Mouse (Mus musculus): ENCODE results near the gene Ripply1. TPM values are rescaled to one million over a fixed set of nuclear protein-coding genes. Genes with fewer than 3 reads are reported as not detected.

Ripply1 gene
- polyA plus RNA-seq, 2 experiments = 0.08 TPM; not detected in 1

- Histone ChIP-seq H3K36me3 (replicated peaks; ENCODE audit: control insufficient read depth, insufficient read depth, low read depth) (no peaks in the 10 kb centered on the region), H3K4me2 (ENCODE audit: low read depth) (no peak overlapping the region), H3K27me3 (ENCODE audit: control insufficient read depth, insufficient read depth, low read length) (no peaks in the 10 kb centered on the region), H3K4me3 (ENCODE audit: insufficient read depth in 1 of 2, low read depth in 2 of 2, low read length in 2 of 2) (no peak overlapping the region), H3K27ac (no peak overlapping the region), H3K4me1 (replicated peaks; ENCODE audit: control insufficient read depth in 2 of 2, insufficient read depth in 2 of 2, low read length in 1 of 2) (peaks cover 0 to 2% of the 10 kb centered on the region in 2 experiments; a peak in 1 of 4 replicates), H3K9ac (replicated peaks) (no peak overlapping the region), H3K9me3 (ENCODE audit: control insufficient read depth, low read length) (no peaks in the 10 kb centered on the region)
- 59% methylated on average over 2 of the region's 2 CpGs for WGBS (ENCODE audit: insufficient replicate concordance)
- DNase-seq (ENCODE audit: low read depth in 3 of 3, low spot score in 3 of 3) (no peak), ATAC-seq (ENCODE audit: insufficient read depth) (no peak)
- no peak for TF ChIP-seq EP300 (IDR thresholded peaks at IDR 0.05; ENCODE audit: low read depth)
- no peak for TF ChIP-seq CTCF (IDR thresholded peaks at IDR 0.05; ENCODE audit: low read depth)
These were observed 25.2 kb upstream of the Ripply1 start for GRCm38 (mm10) chrX:139807391-139807790.

DNA sequence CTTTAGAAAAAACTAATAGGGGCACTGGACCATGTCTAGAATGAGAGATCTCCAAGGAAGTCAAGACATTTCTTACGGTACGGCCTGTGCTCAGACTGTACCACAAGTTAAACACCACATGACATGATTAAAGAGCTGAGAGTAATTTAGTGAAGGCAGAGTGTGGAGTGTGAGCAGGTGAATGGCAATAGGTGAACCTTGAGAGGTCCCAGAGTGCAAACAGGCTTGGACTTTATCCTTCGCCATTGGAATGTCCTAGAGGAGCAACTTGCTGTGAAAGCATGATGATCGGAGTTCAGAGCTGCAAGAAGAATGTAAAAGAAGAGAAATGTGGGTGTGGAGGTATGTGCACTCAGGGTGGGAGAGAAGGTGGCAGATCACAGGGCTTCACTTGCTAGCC, 23.8 kb upstream of the Ripply1 start:
- H3K4me2 ChIP-seq (ENCODE audit: low read depth) = no peak overlapping the region
- no peaks in the 10 kb centered on the region for H3K27me3 ChIP-seq (ENCODE audit: control insufficient read depth, insufficient read depth, low read length)
- H3K27ac ChIP-seq = no peak overlapping the region
- H3K9me3 ChIP-seq (ENCODE audit: control insufficient read depth, low read length) = no peaks in the 10 kb centered on the region
- WGBS (ENCODE audit: insufficient replicate concordance) = 83% methylated on average over 4 of the region's 4 CpGs
- H3K36me3 ChIP-seq (replicated peaks; ENCODE audit: control insufficient read depth, insufficient read depth, low read depth) = no peaks in the 10 kb centered on the region
- DNase-seq (ENCODE audit: low read depth in 3 of 3, low spot score in 3 of 3) (no peak), ATAC-seq (ENCODE audit: insufficient read depth) (no peak)
- no peak overlapping the region for H3K9ac ChIP-seq (replicated peaks)
- no peaks in the 10 kb centered on the region for H3K4me1 ChIP-seq (replicated peaks; ENCODE audit: control insufficient read depth in 2 of 2, insufficient read depth in 2 of 2, low read length in 1 of 2)
- no peak overlapping the region for H3K4me3 ChIP-seq (ENCODE audit: insufficient read depth in 1 of 2, low read depth in 2 of 2, low read length in 2 of 2)
- TF ChIP-seq CTCF (IDR thresholded peaks at IDR 0.05; ENCODE audit: low read depth) (no peak), EP300 (IDR thresholded peaks at IDR 0.05; ENCODE audit: low read depth) (no peak)

GRCm38 (mm10) chrX:139803028-139803427, 20.9 kb upstream of the Ripply1 start:
- TF ChIP-seq EP300 (IDR thresholded peaks at IDR 0.05; ENCODE audit: low read depth) (no peak), CTCF (IDR thresholded peaks at IDR 0.05; ENCODE audit: low read depth) (no peak)
- H3K4me1 ChIP-seq (replicated peaks; ENCODE audit: control insufficient read depth in 2 of 2, insufficient read depth in 2 of 2, low read length in 1 of 2) = no peaks in the 10 kb centered on the region
- WGBS (ENCODE audit: insufficient replicate concordance) = 46% methylated on average over 2 of the region's 2 CpGs
- H3K27me3 ChIP-seq (ENCODE audit: control insufficient read depth, insufficient read depth, low read length) = no peaks in the 10 kb centered on the region
- H3K36me3 ChIP-seq (replicated peaks; ENCODE audit: control insufficient read depth, insufficient read depth, low read depth) = no peaks in the 10 kb centered on the region
- no peak overlapping the region for H3K9ac ChIP-seq (replicated peaks)
- ATAC-seq (ENCODE audit: insufficient read depth) (no peak), DNase-seq (ENCODE audit: low read depth in 3 of 3, low spot score in 3 of 3) (no peak)
- H3K4me3 ChIP-seq (ENCODE audit: insufficient read depth in 1 of 2, low read depth in 2 of 2, low read length in 2 of 2) = no peak overlapping the region
- no peaks in the 10 kb centered on the region for H3K9me3 ChIP-seq (ENCODE audit: control insufficient read depth, low read length)
- no peak overlapping the region for H3K4me2 ChIP-seq (ENCODE audit: low read depth)
- H3K27ac ChIP-seq = no peak overlapping the region

DNA sequence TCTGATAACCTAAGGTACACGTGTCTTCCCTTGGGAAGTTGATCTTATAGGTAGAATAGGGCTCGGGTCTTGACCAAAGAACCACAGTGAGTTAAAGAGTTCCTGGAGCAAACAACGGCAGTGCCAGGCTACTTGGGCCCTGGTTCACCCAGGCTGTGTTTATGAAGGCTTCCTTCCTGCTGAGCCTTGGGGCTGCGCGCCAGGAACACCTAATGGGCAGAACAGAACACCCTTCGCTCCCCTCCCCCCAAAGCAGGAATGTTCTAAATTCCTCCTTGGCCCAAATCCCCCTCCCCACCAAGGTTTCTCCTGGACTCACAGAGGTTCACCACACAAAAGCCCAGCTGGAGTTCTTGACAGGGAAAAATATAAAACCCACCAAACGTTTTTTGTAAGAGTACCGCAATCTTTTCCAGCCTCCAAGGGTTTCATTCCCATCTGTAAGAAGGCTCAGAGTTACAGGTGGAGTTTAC, 18.3 kb upstream of the Ripply1 start, which contains the start of gene Cldn2:
Gene Cldn2, plus strand, starts transcription at position 423 of the 473 bp plus-strand sequence.
- no peaks in the 10 kb centered on the region for H3K27me3 ChIP-seq (ENCODE audit: control insufficient read depth, insufficient read depth, low read length)
- no peaks in the 10 kb centered on the region for H3K9me3 ChIP-seq (ENCODE audit: control insufficient read depth, low read length)
- ATAC-seq (ENCODE audit: insufficient read depth) (no peak), DNase-seq (ENCODE audit: low read depth in 3 of 3, low spot score in 3 of 3) (no peak)
- TF ChIP-seq EP300 (IDR thresholded peaks at IDR 0.05; ENCODE audit: low read depth) = no peak
- no peak for TF ChIP-seq CTCF (IDR thresholded peaks at IDR 0.05; ENCODE audit: low read depth)
- no peak within 1 kb of the TSS for H3K4me3 ChIP-seq (ENCODE audit: insufficient read depth in 1 of 2, low read depth in 2 of 2, low read length in 2 of 2)
- no peak within 1 kb of the TSS for H3K27ac ChIP-seq
- no peak within 1 kb of the TSS for H3K9ac ChIP-seq (replicated peaks)
- no peak within 1 kb of the TSS for H3K4me2 ChIP-seq (ENCODE audit: low read depth)
- no peaks in the 10 kb centered on the region for H3K36me3 ChIP-seq (replicated peaks; ENCODE audit: control insufficient read depth, insufficient read depth, low read depth)
- WGBS (ENCODE audit: insufficient replicate concordance) = 65% methylated on average over 8 of the region's 8 CpGs
- H3K4me1 ChIP-seq (replicated peaks; ENCODE audit: control insufficient read depth in 2 of 2, insufficient read depth in 2 of 2, low read length in 1 of 2) = no peaks in the 10 kb centered on the region

GRCm38 (mm10) chrX:139799953-139800352, 17.8 kb upstream of the Ripply1 start:
- H3K27me3 ChIP-seq (ENCODE audit: control insufficient read depth, insufficient read depth, low read length) = no peaks in the 10 kb centered on the region
- no peak overlapping the region for H3K4me2 ChIP-seq (ENCODE audit: low read depth)
- H3K36me3 ChIP-seq (replicated peaks; ENCODE audit: control insufficient read depth, insufficient read depth, low read depth) = no peaks in the 10 kb centered on the region
- H3K27ac ChIP-seq = no peak overlapping the region
- DNase-seq (ENCODE audit: low read depth in 3 of 3, low spot score in 3 of 3) (no peak), ATAC-seq (ENCODE audit: insufficient read depth) (no peak)
- H3K9ac ChIP-seq (replicated peaks) = no peak overlapping the region
- H3K9me3 ChIP-seq (ENCODE audit: control insufficient read depth, low read length) = no peaks in the 10 kb centered on the region
- TF ChIP-seq CTCF (IDR thresholded peaks at IDR 0.05; ENCODE audit: low read depth) (no peak), EP300 (IDR thresholded peaks at IDR 0.05; ENCODE audit: low read depth) (no peak)
- no peak overlapping the region for H3K4me3 ChIP-seq (ENCODE audit: insufficient read depth in 1 of 2, low read depth in 2 of 2, low read length in 2 of 2)
- no peaks in the 10 kb centered on the region for H3K4me1 ChIP-seq (replicated peaks; ENCODE audit: control insufficient read depth in 2 of 2, insufficient read depth in 2 of 2, low read length in 1 of 2)
- 68% methylated on average over 3 of the region's 3 CpGs for WGBS (ENCODE audit: insufficient replicate concordance)

Measured in liver, embryonic 14.5 days (tissue).